Mouse (Mus musculus) layer of hippocampus, postnatal 36 days (tissue): ENCODE measurements at regions not wholly inside any gene's neighbourhood (a gene's known extent, or its start where the extent isn't known, plus 50 kb on each side); places are given as distances from the start of the nearest gene placed in this dataset.

Experiments
- DNase-seq, 2 experiments: peaks; one replicate each; pipeline ENCODE4 v3.0.0; 2022

GRCm38 (mm10) chrX:117559063-117559462, 544.5 kb downstream of the H2afb1 start:
- DNase-seq: peak; percentile 2 to 23
